Mouse (Mus musculus): ENCODE data around the gene Mitf.

Mitf gene

GRCm38 (mm10) chr6:98041795-98042194 lies 234.9 kb downstream of the Mitf start:
- DNase-seq (ENCODE audit: low read depth, low spot score), result no peak

- DNase-seq (ENCODE audit: low read depth, low spot score), result peak; percentile 81
Observed at GRCm38 (mm10) chr6:98046295-98047108, 239.7 kb downstream of the Mitf start.

GRCm38 (mm10) chr6:98047741-98048140 lies 240.9 kb downstream of the Mitf start:
- no peak for DNase-seq (ENCODE audit: low read depth, low spot score)

- DNase-seq (ENCODE audit: low read depth, low spot score), result peak; percentile 90
Observed at GRCm38 (mm10) chr6:98048671-98049438, 242.0 kb downstream of the Mitf start.

- no peak for DNase-seq (ENCODE audit: low read depth, low spot score)
Observed at GRCm38 (mm10) chr6:98049551-98049950, 242.7 kb downstream of the Mitf start.

GRCm38 (mm10) chr6:98061878-98062277 lies 255.0 kb downstream of the Mitf start:
- no peak for DNase-seq (ENCODE audit: low read depth, low spot score)

- no peak for DNase-seq (ENCODE audit: low read depth, low spot score)
Observed at GRCm38 (mm10) chr6:98064926-98065325, 258.1 kb downstream of the Mitf start.

- DNase-seq (ENCODE audit: low read depth, low spot score), result no peak
Observed at GRCm38 (mm10) chr6:98066420-98066819, 259.6 kb downstream of the Mitf start.
